Mouse (Mus musculus): ENCODE measurements around the gene Rgs11. TPM values are rescaled to one million over a fixed set of nuclear protein-coding genes. Genes with fewer than 3 reads are reported as not detected.

Rgs11 gene
- 10 to 100 TPM; 13.9 to 14.8 TPM for polyA plus RNA-seq (2017; shearing (Covaris generic))

GRCm38 (mm10) chr17:26202737-26203136 lies at the start of gene Rgs11:
Gene Rgs11, plus strand, starts transcription at chr17:26202951.

GRCm38 (mm10) chr17:26198892-26199291 lies 3.9 kb upstream of the Rgs11 start, which contains the start of gene Pdia2:
Gene Pdia2, minus strand, starts transcription at chr17:26199087.

GRCm38 (mm10) chr17:26207686-26208085 lies 4.9 kb downstream of the Rgs11 start, which contains the start of gene Arhgdig:
Gene Arhgdig, minus strand, starts transcription at chr17:26207786.

GRCm38 (mm10) chr17:26244101-26244841 lies 41.5 kb downstream of the Rgs11 start, which contains the start of gene Fam234a:
Gene Fam234a, minus strand, starts transcription at chr17:26244242.

GRCm38 (mm10) chr17:26252539-26253251 lies 49.9 kb downstream of the Rgs11 start, which contains the start of gene Luc7l:
Gene Luc7l, plus strand, starts transcription at chr17:26252896.

Other genes with a start within 250 kb of the Rgs11 start
- 10 to 100 TPM; 21.3 to 28.1 TPM for gene Capn15, start 217.2 kb upstream of the Rgs11 start, polyA plus RNA-seq (2017; shearing (Covaris generic))
- gene Rab11fip3, start 133.4 kb upstream of the Rgs11 start, polyA plus RNA-seq (2017; shearing (Covaris generic)), result 10 to 100 TPM; 10.7 to 12.3 TPM
- 10 to 100 TPM; 23.0 to 30.8 TPM for gene Decr2, start 112.6 kb upstream of the Rgs11 start, polyA plus RNA-seq (2017; shearing (Covaris generic))
- 10 to 100 TPM in 1 of 2 experiments, 1 to 10 TPM in 1; 2.7 to 15.3 TPM for gene Nme4, start 107.3 kb upstream of the Rgs11 start, polyA plus RNA-seq (2017; shearing (Covaris generic))
- gene Tmem8, start 89.7 kb upstream of the Rgs11 start, polyA plus RNA-seq (2017; shearing (Covaris generic)), result 10 to 100 TPM; 10.9 to 27.2 TPM
- 10 to 100 TPM; 66.4 to 87.1 TPM for gene Mrpl28, start 79.5 kb upstream of the Rgs11 start, polyA plus RNA-seq (2017; shearing (Covaris generic))
- gene Axin1, start 64.3 kb upstream of the Rgs11 start, polyA plus RNA-seq (2017; shearing (Covaris generic)), result 10 to 100 TPM; 80.7 to 84.0 TPM
- gene Pdia2, start 3.9 kb upstream of the Rgs11 start, polyA plus RNA-seq (2017; shearing (Covaris generic)), result under 1 TPM; 0.59 to 0.69 TPM
- gene Arhgdig, start 4.8 kb downstream of the Rgs11 start, polyA plus RNA-seq (2017; shearing (Covaris generic)), result under 1 TPM; 0.58 to 0.93 TPM
- gene Fam234a, start 41.3 kb downstream of the Rgs11 start, polyA plus RNA-seq (2017; shearing (Covaris generic)), result 10 to 100 TPM; 11.8 to 30.0 TPM
- gene Luc7l, start 49.9 kb downstream of the Rgs11 start, polyA plus RNA-seq (2017; shearing (Covaris generic)), result 10 to 100 TPM; 68.9 to 84.4 TPM
- gene Neurl1b, start 211.9 kb downstream of the Rgs11 start, polyA plus RNA-seq (2017; shearing (Covaris generic)), result under 1 TPM in 1 of 2 experiments, not detected in 1; 0.11 TPM

Measured in activated CD4-positive, CD25-positive, alpha-beta regulatory T cell (primary cell).